Mouse (Mus musculus) intestine, embryonic 14.5 days (tissue): ENCODE results near the gene Rnf216. TPM values are rescaled to one million over a fixed set of nuclear protein-coding genes. Genes with fewer than 3 reads are reported as not detected.
"Not testable (repeated sequence)": the region's sequence is repeated elsewhere in the genome, so short reads cannot be mapped to it uniquely, and the experiment has no call there.

Source experiments
- ATAC-seq: fragments of 200-750 bp; cut with Nextera tagmentation; replicated peaks from 2 replicates; pipeline ENCODE4 v1.8.0; 2017; ENCODE audit warnings: low read depth, moderate number of reproducible peaks, moderate TSS enrichment, moderate library complexity; ENCODE audit not compliant: low FRiP score, low TSS enrichment
- DNase-seq: peaks from one replicate; pipeline ENCODE4 v3.0.0-alpha.2; 2018; ENCODE audit warnings: low spot score
- H3K27ac ChIP-seq: fragments of 300-500 bp; sonication (generic); 2 replicates; pipeline ENCODE4 v1.5.1; 2014; ENCODE audit warnings: low read depth, mild to moderate bottlenecking, control low read depth
- H3K27me3 ChIP-seq: fragments of 300-500 bp; sonication (generic); replicated peaks from 2 replicates; pipeline ENCODE4 v1.6.1; 2014; ENCODE audit warnings: low read length, control low read depth; ENCODE audit not compliant: control insufficient read depth, insufficient read depth
- H3K36me3 ChIP-seq: fragments of 300-500 bp; sonication (generic); 2 replicates; pipeline ENCODE4 v1.6.1; 2014; ENCODE audit warnings: low read length, control low read depth; ENCODE audit not compliant: control insufficient read depth, insufficient read depth
- H3K4me1 ChIP-seq: fragments of 300-500 bp; sonication (generic); replicated peaks from 2 replicates; pipeline ENCODE4 v1.6.1; 2014; ENCODE audit warnings: low read length, control low read depth, mixed read lengths; ENCODE audit not compliant: control insufficient read depth, insufficient read depth
- H3K4me2 ChIP-seq: fragments of 300-500 bp; sonication (generic); 2 replicates; pipeline ENCODE4 v1.6.1; 2014; ENCODE audit warnings: low read length
- H3K4me3 ChIP-seq: fragments of 300-500 bp; sonication (generic); 2 replicates; pipeline ENCODE4 v1.5.1; 2014; ENCODE audit warnings: low read depth, low read length, control low read depth, mixed read lengths
- H3K9ac ChIP-seq: fragments of 300-500 bp; sonication (generic); 2 replicates; pipeline ENCODE4 v1.6.1; 2014; ENCODE audit warnings: mild to moderate bottlenecking, low read length
- H3K9me3 ChIP-seq: fragments of 300-500 bp; sonication (generic); 2 replicates; pipeline ENCODE4 v1.6.1; 2016; ENCODE audit warnings: low read length, control low read depth; ENCODE audit not compliant: control insufficient read depth
- WGBS: fragments of 180-500 bp; shearing (Covaris S2); extraction: QIAGEN DNeasy Blood & Tissue Kit; methylation state at CpG from one replicate; pipeline ENCODE4 v1.1.7; 2014; 5-methylcytosine and 5-hydroxymethylcytosine counted together
- polyA plus RNA-seq: library from polyadenylated mRNA; unstranded; fragments of >200 nt; fragmentation: Nextera tagmentation; extraction: Ambion mirVana; gene quantifications from 2 replicates; pipeline ENCODE4 v1.2.1, GENCODE M21; 2014

The Rnf216 gene
- polyA plus RNA-seq, 1 experiment from 2014 or later = 32.0 TPM

- ATAC-seq = no peak
- no peak for DNase-seq
- H3K4me2 ChIP-seq = no peak overlapping the region
- no peaks in the 10 kb centered on the region for H3K36me3 ChIP-seq
- H3K9ac ChIP-seq = no peak overlapping the region
- H3K4me1 ChIP-seq = no peaks in the 10 kb centered on the region
- no peak overlapping the region for H3K27ac ChIP-seq
- no peaks in the 10 kb centered on the region for H3K9me3 ChIP-seq
- H3K27me3 ChIP-seq = no peaks in the 10 kb centered on the region
- WGBS = 90% methylated on average over 7 of the region's 7 CpGs
- no peak overlapping the region for H3K4me3 ChIP-seq
Measured at GRCm38 (mm10) chr5:143135042-143135441, 22.2 kb upstream of the Rnf216 start.

GRCm38 (mm10) chr5:143134216-143135010 is 21.6 kb upstream of the Rnf216 start:
- WGBS = 81% methylated on average over 3 of the region's 6 CpGs
- DNase-seq, H3K4me1 ChIP-seq, H3K36me3 ChIP-seq, H3K4me2 ChIP-seq, H3K4me3 ChIP-seq, H3K9me3 ChIP-seq, H3K27me3 ChIP-seq, ATAC-seq, H3K9ac ChIP-seq, H3K27ac ChIP-seq: not testable (repeated sequence)

- Histone ChIP-seq H3K4me1 (no peaks in the 10 kb centered on the region), H3K9me3 (0 out of 2 replicates have a peak, but pooled peaks cover 14% of the 10 kb centered on the region), H3K4me3 (no peak overlapping the region), H3K9ac (no peak overlapping the region), H3K27me3 (no peaks in the 10 kb centered on the region), H3K36me3 (no peaks in the 10 kb centered on the region), H3K4me2 (no peak overlapping the region), H3K27ac (no peak overlapping the region)
- WGBS = 65% methylated on average over 13 of the region's 13 CpGs
- ATAC-seq (no peak), DNase-seq (no peak)
Measured at GRCm38 (mm10) chr5:143132935-143133514, 20.2 kb upstream of the Rnf216 start.

GRCm38 (mm10) chr5:143130342-143130741 is 17.5 kb upstream of the Rnf216 start:
- Histone ChIP-seq H3K4me2 (no peak overlapping the region), H3K9me3 (0 out of 2 replicates have a peak, but pooled peaks cover 14% of the 10 kb centered on the region), H3K27me3 (no peaks in the 10 kb centered on the region), H3K36me3 (no peaks in the 10 kb centered on the region), H3K4me1 (no peaks in the 10 kb centered on the region), H3K9ac (no peak overlapping the region), H3K27ac (no peak overlapping the region), H3K4me3 (no peak overlapping the region)
- DNase-seq (no peak), ATAC-seq (no peak)
- whole genome bisulfite sequencing = 89% methylated on average over 7 of the region's 7 CpGs

- Histone ChIP-seq H3K9me3 (0 out of 2 replicates have a peak, but pooled peaks cover 14% of the 10 kb centered on the region), H3K36me3 (no peaks in the 10 kb centered on the region), H3K4me1 (no peaks in the 10 kb centered on the region), H3K27ac (no peak overlapping the region), H3K27me3 (no peaks in the 10 kb centered on the region), H3K4me2 (no peak overlapping the region), H3K4me3 (no peak overlapping the region), H3K9ac (no peak overlapping the region)
- ATAC-seq = no peak
- WGBS = 97% methylated on average over 16 of the region's 16 CpGs
- no peak for DNase-seq
Measured at GRCm38 (mm10) chr5:143129101-143129500, 16.3 kb upstream of the Rnf216 start.

- Histone ChIP-seq H3K9me3 (0 out of 2 replicates have a peak, but pooled peaks cover 14% of the 10 kb centered on the region), H3K36me3 (no peaks in the 10 kb centered on the region), H3K27ac (no peak overlapping the region), H3K9ac (no peak overlapping the region), H3K4me3 (no peak overlapping the region), H3K4me1 (no peaks in the 10 kb centered on the region), H3K27me3 (no peaks in the 10 kb centered on the region), H3K4me2 (no peak overlapping the region)
- DNase-seq = no peak
- 82% methylated on average over 8 of the region's 8 CpGs for WGBS
- ATAC-seq = no peak
Measured at GRCm38 (mm10) chr5:143127837-143128236, 15.0 kb upstream of the Rnf216 start.

GRCm38 (mm10) chr5:143126908-143127307 is 14.1 kb upstream of the Rnf216 start:
- no peak overlapping the region for H3K27ac ChIP-seq
- ATAC-seq = no peak
- no peaks in the 10 kb centered on the region for H3K36me3 ChIP-seq
- DNase-seq = no peak
- 0 out of 2 replicates have a peak, but pooled peaks cover 14% of the 10 kb centered on the region for H3K9me3 ChIP-seq
- H3K4me1 ChIP-seq = no peaks in the 10 kb centered on the region
- H3K27me3 ChIP-seq = no peaks in the 10 kb centered on the region
- WGBS = 67% methylated on average over 4 of the region's 4 CpGs
- H3K4me2 ChIP-seq = no peak overlapping the region
- H3K9ac ChIP-seq = no peak overlapping the region
- H3K4me3 ChIP-seq = no peak overlapping the region

- no peak overlapping the region for H3K4me3 ChIP-seq
- DNase-seq (no peak), ATAC-seq (no peak)
- no peaks in the 10 kb centered on the region for H3K36me3 ChIP-seq
- H3K9me3 ChIP-seq = 0 out of 2 replicates have a peak, but pooled peaks cover 14% of the 10 kb centered on the region
- no peaks in the 10 kb centered on the region for H3K27me3 ChIP-seq
- no peak overlapping the region for H3K9ac ChIP-seq
- H3K4me1 ChIP-seq = no peaks in the 10 kb centered on the region
- 85% methylated on average over 9 of the region's 9 CpGs for WGBS
- no peak overlapping the region for H3K4me2 ChIP-seq
- no peak overlapping the region for H3K27ac ChIP-seq
Measured at GRCm38 (mm10) chr5:143126089-143126488, 13.3 kb upstream of the Rnf216 start.
